Mouse (Mus musculus) heart, adult 2 months (tissue): ENCODE results near the gene Eps8l1.

Experiments
- CTCF ChIP-seq: fragments of 200-600 bp; IDR thresholded peaks from 2 replicates; pipeline ENCODE4 v1.8.1; 2022; ENCODE audit warnings: antibody characterized with exemption, mild to moderate bottlenecking, moderate library complexity
- POLR2A ChIP-seq: fragments of 200-500 bp; IDR thresholded peaks from 2 replicates; pipeline ENCODE4 v1.6.1; 2011; ENCODE audit warnings: mild to moderate bottlenecking, low read depth, low read length, control low read depth; ENCODE audit not compliant: insufficient read depth

GRCm38 (mm10) chr7:4511489-4512224, 51.2 kb downstream of the Eps8l1 start:
- TF ChIP-seq CTCF, result no peak
- no peak for TF ChIP-seq POLR2A
